Mouse (Mus musculus) liver, postnatal 0 days (tissue): Measurements from ENCODE around the gene Mtss1l.

Experiments used
- CTCF ChIP-seq: sonication (generic); IDR thresholded peaks from 2 replicates; pipeline ENCODE4 v1.5.1; 2016; ENCODE audit warnings: antibody characterized with exemption, low read depth
- EP300 ChIP-seq: IDR thresholded peaks from 2 replicates; pipeline ENCODE4 v1.6.1; 2016; ENCODE audit warnings: antibody characterized with exemption, low read depth, mild to moderate bottlenecking

DNA sequence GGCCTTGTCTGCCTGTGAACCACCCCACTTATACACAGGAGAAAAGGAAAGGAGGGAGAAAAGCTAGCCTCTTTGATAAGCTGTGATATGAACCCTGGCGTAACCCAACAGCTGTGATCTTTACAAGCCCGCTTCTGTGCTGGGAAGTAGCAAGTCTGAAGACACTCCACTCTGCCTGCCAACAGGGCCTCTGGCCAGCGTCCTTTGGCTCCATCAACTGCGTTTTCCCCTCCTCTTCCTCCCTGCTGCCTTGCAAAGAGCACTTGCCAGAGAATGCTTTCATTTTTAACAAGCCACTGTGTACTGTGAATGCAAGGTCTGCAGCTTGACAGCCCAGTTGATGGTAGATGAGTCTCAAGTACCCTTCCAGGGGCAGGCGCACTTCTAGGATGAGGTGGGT is 33.5 kb upstream of the Mtss1l start:
- TF ChIP-seq CTCF (no peak), EP300 (no peak)
